Mouse (Mus musculus): ENCODE measurements around the gene Cyp4x1. TPM values are rescaled to one million over a fixed set of nuclear protein-coding genes. Genes with fewer than 3 reads are reported as not detected.
A peak's percentile ranks its signal among the peaks of the same experiment; 100 is the strongest.
"Not testable (repeated sequence)": the region's sequence is repeated elsewhere in the genome, so short reads cannot be mapped to it uniquely, and the experiment has no call there.

The Cyp4x1 gene
- polyA plus RNA-seq (2017; shearing (Covaris generic)): not detected

GRCm38 (mm10) chr4:115133621-115134295, at the start of gene Cyp4x1:
Gene Cyp4x1 (minus strand): TSS chr4:115134281.
- no peak for ATAC-seq

GRCm38 (mm10) chr4:115176201-115176600, 42.1 kb upstream of the Cyp4x1 start:
- not testable (repeated sequence) for ATAC-seq

GRCm38 (mm10) chr4:115174694-115175353, 40.7 kb upstream of the Cyp4x1 start:
- no peak for ATAC-seq

GRCm38 (mm10) chr4:115158963-115159362, 24.9 kb upstream of the Cyp4x1 start:
- ATAC-seq: not testable (repeated sequence)

GRCm38 (mm10) chr4:115154723-115155122, 20.6 kb upstream of the Cyp4x1 start:
- no peak for ATAC-seq

- no peak for ATAC-seq
Measured at GRCm38 (mm10) chr4:115134296-115134630, 182 bp upstream of the Cyp4x1 start.

- no peak for ATAC-seq
Measured at GRCm38 (mm10) chr4:115133085-115133484, 996 bp downstream of the Cyp4x1 start.

GRCm38 (mm10) chr4:115124713-115125112, 9.4 kb downstream of the Cyp4x1 start:
- ATAC-seq: no peak

- ATAC-seq: no peak
Measured at GRCm38 (mm10) chr4:115123507-115123906, 10.6 kb downstream of the Cyp4x1 start.

- no peak for ATAC-seq
Measured at GRCm38 (mm10) chr4:115121608-115122007, 12.5 kb downstream of the Cyp4x1 start.

GRCm38 (mm10) chr4:115121162-115121561, 12.9 kb downstream of the Cyp4x1 start:
- ATAC-seq: no peak

GRCm38 (mm10) chr4:115119642-115120041, 14.4 kb downstream of the Cyp4x1 start:
- no peak for ATAC-seq

- no peak for ATAC-seq
Measured at GRCm38 (mm10) chr4:115113266-115113665, 20.8 kb downstream of the Cyp4x1 start.

- no peak for ATAC-seq
Measured at GRCm38 (mm10) chr4:115111167-115111566, 22.9 kb downstream of the Cyp4x1 start.

- no peak for ATAC-seq
Measured at GRCm38 (mm10) chr4:115103510-115103909, 30.6 kb downstream of the Cyp4x1 start.

- ATAC-seq: no peak
Measured at GRCm38 (mm10) chr4:115101682-115102081, 32.4 kb downstream of the Cyp4x1 start.

- no peak for ATAC-seq
Measured at GRCm38 (mm10) chr4:115097146-115097496, 37.0 kb downstream of the Cyp4x1 start.

GRCm38 (mm10) chr4:115096435-115097145, 37.5 kb downstream of the Cyp4x1 start:
- ATAC-seq: peak; percentile 72

GRCm38 (mm10) chr4:115095671-115096434, 38.2 kb downstream of the Cyp4x1 start:
- peak; percentile 25 for ATAC-seq

GRCm38 (mm10) chr4:115094056-115094455, 40.0 kb downstream of the Cyp4x1 start:
- no peak for ATAC-seq

- no peak for ATAC-seq
Measured at GRCm38 (mm10) chr4:115093331-115093864, 40.7 kb downstream of the Cyp4x1 start.

- ATAC-seq: no peak
Measured at GRCm38 (mm10) chr4:115091806-115092205, 42.3 kb downstream of the Cyp4x1 start.

GRCm38 (mm10) chr4:115090592-115090991, 43.5 kb downstream of the Cyp4x1 start:
- ATAC-seq: no peak
